Mouse (Mus musculus) layer of hippocampus, adult 8-10 months (tissue): Measurements from ENCODE around the gene Rgs7bp. TPM values are rescaled to one million over a fixed set of nuclear protein-coding genes. Genes with fewer than 3 reads are reported as not detected.

Source experiments
- DNase-seq, 2 experiments: peaks; one replicate each; pipeline ENCODE4 v3.0.0; 2022; ENCODE audit warnings: low spot score in 2 of 2
- total RNA-seq, 4 experiments: library from RNA; stranded (reverse); gene quantifications; 2 replicates each; pipeline ENCODE4 v1.2.4; 2022

Gene Rgs7bp
- 100 to 1,000 TPM; 119 to 157 (median 137) TPM for total RNA-seq

DNA sequence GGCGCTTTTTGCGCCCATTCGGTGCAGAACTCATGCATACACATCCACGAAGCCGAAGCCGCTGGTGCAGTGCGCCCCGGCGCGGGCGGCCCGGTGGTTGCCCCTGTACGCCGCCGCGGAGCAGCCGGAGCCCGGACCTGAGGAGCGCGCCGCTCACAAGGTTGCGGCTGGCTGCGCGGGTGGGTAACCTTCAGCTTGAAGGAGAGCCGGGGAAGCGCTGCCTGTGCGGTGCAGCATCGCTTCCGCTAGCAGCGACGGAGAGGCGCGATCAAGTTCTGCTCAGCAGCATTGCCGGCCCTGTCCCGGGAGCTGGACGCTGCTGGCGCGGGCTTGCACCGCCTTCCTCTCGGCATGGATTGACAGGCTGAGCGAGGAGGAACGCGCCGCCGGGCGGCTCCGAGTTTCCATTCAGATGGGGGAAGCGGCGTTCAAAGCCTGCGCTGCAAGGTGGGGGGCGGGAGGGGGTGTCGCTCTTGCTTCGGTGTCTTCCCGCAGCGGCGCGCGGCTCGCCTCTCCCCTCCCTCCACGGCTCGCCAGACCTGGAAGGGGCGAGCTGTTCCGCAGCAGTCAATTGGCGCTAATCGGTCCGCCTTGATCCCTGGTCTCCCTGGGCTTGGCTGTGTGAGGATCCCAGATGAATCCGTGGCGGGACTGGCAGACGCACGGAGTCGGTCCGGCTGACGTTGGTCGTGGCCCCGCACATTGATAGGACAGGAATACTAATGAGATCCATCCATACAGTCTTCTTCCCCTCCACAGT lies at the start of gene Rgs7bp:
Rgs7bp (minus strand) TSS at position 750 of the 760 bp plus-strand sequence.
- peak; percentile 80 to 85 for DNase-seq

- DNase-seq, result no peak
Observed at GRCm38 (mm10) chr13:105104385-105104784, 49.7 kb upstream of the Rgs7bp start.

GRCm38 (mm10) chr13:105100705-105101104 lies 46.0 kb upstream of the Rgs7bp start:
- DNase-seq, result no peak

DNA sequence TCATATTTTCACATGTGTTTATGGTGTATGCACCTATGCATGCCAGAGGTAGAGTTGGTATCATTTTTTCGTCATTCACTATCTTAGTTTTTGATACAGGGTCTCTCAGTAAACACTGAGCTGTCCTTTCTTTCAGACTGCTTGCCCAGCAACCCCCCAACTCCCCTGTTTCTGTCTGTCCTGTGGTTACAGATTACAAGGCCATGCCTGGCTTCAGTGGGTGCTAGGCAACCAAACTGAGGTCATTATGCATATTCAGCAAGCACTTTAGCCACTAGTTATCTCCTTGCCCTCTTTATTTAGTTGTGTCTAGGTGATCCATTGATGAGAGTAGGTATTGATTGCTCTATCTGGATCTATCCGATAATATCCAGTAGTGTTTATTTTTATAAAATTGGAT lies 41.6 kb upstream of the Rgs7bp start:
- no peak for DNase-seq

- no peak for DNase-seq
Observed at GRCm38 (mm10) chr13:105089276-105089675, 34.5 kb upstream of the Rgs7bp start.

GRCm38 (mm10) chr13:105081862-105082261 lies 27.1 kb upstream of the Rgs7bp start, which contains the start of gene 4933425L06Rik:
TSS of gene 4933425L06Rik (plus strand) at chr13:105082122.
- DNase-seq, result no peak

DNA sequence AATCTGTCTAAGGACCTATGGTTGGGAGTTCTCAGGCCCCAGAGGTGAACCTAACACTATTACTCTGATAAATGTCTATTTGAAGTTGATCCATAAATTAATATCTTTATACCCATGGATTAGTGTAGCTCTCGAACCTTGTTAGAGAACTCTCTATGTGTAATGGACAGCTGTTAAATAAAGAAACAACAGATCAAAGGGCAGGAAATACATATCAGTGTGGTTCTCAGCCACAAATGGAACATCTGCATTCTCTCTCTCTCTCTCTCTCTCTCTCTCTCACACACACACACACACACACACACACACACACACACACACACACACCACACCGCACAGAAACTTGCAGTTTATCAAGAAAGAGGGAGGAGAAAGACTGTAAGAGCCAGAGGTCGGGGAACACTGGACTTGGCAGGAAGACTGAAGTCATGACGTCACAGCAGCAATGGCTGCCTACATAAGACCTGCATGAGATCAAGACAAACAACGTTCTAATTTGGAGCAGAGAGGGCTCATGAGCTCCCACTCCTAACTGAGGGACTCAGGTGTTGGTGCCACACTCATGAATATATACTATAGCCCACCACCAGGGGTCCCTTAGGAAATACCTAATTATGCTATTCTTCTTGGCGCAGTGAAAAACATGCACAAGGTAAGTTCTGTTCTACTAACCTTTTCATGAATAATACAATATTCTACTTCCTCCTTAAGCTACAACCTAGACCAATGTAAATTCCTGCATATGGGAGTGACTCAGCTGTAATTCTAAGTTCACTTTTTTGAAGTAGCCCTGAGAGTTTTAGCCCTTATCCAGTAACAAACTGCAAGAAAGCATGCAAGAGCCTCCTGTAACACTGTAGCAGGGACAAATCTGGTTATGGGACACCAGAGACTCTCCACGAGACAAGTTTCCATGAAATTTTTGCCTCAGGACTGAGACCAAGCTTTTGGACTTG lies 12.4 kb upstream of the Rgs7bp start:
- no peak for DNase-seq

- DNase-seq, result no peak
Observed at GRCm38 (mm10) chr13:105066119-105066518, 11.4 kb upstream of the Rgs7bp start.

GRCm38 (mm10) chr13:105055374-105055773 lies 644 bp upstream of the Rgs7bp start:
- DNase-seq, result no peak

GRCm38 (mm10) chr13:105054941-105055309 lies 195 bp upstream of the Rgs7bp start:
- DNase-seq, result no peak

DNA sequence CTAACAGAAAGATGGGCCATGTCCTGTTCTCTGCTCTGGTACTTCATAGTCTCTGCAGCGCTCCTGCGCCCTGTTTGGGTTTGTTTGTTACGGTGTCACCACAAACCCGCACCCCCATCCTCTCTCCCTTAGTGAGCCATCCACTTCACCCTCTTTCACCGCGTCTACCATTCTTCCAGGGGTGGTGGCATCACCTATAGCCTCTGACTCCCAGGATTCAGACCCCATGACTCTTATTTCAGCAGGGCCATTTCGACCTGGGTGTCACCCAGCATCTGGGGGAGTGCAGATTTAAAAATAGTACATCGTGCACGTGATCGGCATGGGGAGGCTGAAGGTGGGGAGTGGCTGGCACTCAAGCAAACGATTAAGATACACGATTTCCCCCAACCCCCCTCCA lies 1.1 kb downstream of the Rgs7bp start:
- DNase-seq, result peak in 1 of 2 experiments; percentile 41

GRCm38 (mm10) chr13:105051432-105051831 lies 3.3 kb downstream of the Rgs7bp start:
- no peak for DNase-seq

- DNase-seq, result no peak
Observed at GRCm38 (mm10) chr13:105048662-105049061, 6.1 kb downstream of the Rgs7bp start.

DNA sequence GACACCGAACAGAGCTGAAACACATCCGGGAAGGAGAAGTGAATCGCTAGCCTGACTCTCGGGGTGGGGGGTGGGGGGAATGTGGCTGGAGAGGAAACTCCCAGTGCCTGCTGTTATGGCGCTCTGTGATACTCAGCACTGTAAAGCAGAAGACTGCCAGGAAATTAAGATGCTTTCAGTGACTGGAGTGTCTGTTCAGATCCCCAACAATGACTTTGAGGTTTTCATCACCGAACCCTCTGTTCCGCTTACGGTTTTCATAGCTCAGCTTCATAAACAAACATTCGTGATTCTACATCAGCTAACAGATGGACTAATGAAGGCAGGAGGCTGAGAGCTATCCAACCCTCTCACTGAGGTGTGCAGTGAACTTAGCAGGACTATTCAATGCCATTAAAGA lies 7.4 kb downstream of the Rgs7bp start:
- DNase-seq, result no peak

- no peak for DNase-seq
Observed at GRCm38 (mm10) chr13:105043882-105044281, 10.8 kb downstream of the Rgs7bp start.

GRCm38 (mm10) chr13:105038334-105038733 lies 16.4 kb downstream of the Rgs7bp start:
- no peak for DNase-seq

DNA sequence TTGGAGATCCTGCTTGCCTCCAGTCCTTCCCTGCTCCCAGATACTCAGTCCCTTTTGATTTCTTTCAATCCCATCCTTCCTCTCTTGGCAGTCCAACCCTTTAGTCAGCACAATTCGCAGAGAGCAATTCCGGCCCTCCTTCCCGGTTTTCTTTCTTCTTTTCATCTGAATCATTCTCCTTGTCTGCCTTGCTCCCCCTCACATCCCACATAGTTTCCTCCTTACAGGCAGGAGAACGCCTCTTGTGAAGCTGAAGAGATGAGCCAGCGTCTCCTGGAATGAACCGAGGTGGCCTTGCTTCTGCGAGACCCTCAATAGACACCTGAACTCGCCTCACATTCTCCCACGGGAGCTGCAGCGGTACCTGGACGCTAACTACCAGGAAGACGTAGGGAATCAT lies 16.9 kb downstream of the Rgs7bp start:
- no peak for DNase-seq

- DNase-seq, result no peak
Observed at GRCm38 (mm10) chr13:105031882-105032281, 22.8 kb downstream of the Rgs7bp start.

DNA sequence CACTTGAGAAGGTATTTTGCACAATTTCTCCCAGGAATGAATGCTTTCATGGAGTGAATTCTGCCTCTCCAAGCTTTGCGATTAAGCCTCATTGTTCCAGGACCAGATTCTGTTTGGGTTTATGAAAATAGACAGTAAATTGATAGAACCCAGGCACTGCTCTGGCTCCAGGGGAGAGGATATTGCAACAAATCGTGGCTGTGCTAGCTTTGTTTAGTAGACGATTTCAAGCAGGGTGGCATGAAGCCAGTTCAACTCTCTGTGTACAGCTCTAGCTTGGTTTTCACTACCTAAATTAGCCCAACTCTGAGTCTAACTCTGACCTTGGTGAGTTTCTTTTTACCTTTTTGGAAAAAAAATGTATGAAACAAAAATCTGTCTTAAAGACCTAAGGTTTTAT lies 26.5 kb downstream of the Rgs7bp start:
- DNase-seq, result no peak

GRCm38 (mm10) chr13:105016577-105016976 lies 38.2 kb downstream of the Rgs7bp start:
- DNase-seq, result no peak

DNA sequence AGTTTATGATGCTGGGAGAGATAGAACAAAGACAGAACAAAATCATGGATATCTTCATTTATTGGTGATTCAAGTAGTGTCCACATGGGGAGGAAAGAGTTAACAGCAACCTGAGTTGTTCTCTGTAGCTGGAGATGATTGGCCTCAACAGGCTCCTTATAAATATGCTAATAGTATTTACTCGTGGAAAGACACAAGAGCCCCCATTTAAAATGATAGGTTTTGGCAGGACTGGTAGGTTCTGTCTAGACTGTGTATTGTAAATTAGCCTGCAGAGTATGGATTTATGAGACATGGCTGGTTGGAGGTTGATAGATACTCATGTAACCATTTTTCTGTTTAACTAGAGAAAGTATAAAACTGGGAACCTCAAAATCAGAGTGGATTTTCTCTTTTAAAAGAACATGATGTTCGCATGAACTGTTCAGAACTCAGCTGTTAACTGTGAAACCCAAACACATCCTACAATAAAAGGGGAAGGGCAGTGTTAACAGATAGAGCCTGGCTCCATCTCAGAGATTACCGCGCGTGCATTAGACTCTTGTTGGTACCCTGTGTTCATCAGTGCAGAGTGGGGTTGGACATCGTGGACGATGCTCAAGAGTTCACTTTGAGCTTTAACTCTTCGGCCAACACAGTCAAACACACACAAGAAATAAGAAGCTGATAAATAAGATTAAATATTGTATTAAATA lies 38.9 kb downstream of the Rgs7bp start:
- DNase-seq, result no peak

GRCm38 (mm10) chr13:105011300-105011699 lies 43.4 kb downstream of the Rgs7bp start:
- no peak for DNase-seq
